Mouse (Mus musculus): ENCODE measurements around the gene Fam53b.

DNA sequence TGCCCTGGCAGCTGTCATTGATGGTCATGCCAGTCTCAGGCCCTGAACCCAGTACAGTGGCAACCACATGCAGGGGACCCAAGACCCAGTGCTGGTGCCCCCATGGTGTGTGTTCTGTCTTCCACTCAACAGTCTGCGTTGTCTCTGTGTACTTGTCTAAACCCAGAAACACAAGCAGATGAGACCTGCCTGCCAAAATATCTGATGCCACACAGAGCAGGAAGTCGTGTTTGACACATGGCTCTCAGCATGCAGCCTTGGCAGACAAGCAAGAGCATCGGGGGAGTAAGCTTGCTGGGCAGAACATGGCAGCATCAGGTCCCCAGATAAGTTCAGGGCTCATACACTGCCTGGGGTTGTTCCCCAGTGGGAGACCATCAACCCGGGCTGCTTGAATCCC lies 134.6 kb downstream of the Fam53b start:
- no peak for TF ChIP-seq CTCF (IDR thresholded peaks at IDR 0.05; ENCODE audit: borderline replicate concordance, extremely low read depth, insufficient read depth, insufficient read length)
- TF ChIP-seq POLR2A (IDR thresholded peaks at IDR 0.05; ENCODE audit: borderline replicate concordance, extremely low read depth, insufficient read depth, insufficient read length, poor library complexity, severe bottlenecking): no peak

Data from brain, embryonic 14.5 days (tissue).